Mouse (Mus musculus): ENCODE measurements at regions not wholly inside any gene's neighbourhood (a gene's known extent, or its start where the extent isn't known, plus 50 kb on each side); places are given as distances from the start of the nearest gene placed in this dataset.

- Histone ChIP-seq H3K4me1 (no peaks in the 10 kb centered on the region), H3K36me3 (no peaks in the 10 kb centered on the region), H3K4me3 (no peak overlapping the region), H3K27me3 (no peaks in the 10 kb centered on the region), H3K9me3 (no peaks in the 10 kb centered on the region), H3K9ac (no peak overlapping the region), H3K27ac (no peak overlapping the region), H3K4me2 (no peak overlapping the region)
- 64% methylated on average over 3 of the region's 3 CpGs for WGBS
- no peak for ATAC-seq (ENCODE audit: borderline replicate concordance, extremely low read depth, low FRiP score, low TSS enrichment)
These were observed 2092.3 kb downstream of the 4930444P10Rik start for GRCm38 (mm10) chr1:14000605-14001395.

GRCm38 (mm10) chr1:13998178-13998708 lies 2094.9 kb downstream of the 4930444P10Rik start:
- Histone ChIP-seq H3K9me3 (no peaks in the 10 kb centered on the region), H3K27me3 (no peaks in the 10 kb centered on the region), H3K4me1 (no peaks in the 10 kb centered on the region), H3K27ac (no peak overlapping the region), H3K36me3 (no peaks in the 10 kb centered on the region), H3K4me2 (no peak overlapping the region), H3K4me3 (no peak overlapping the region), H3K9ac (no peak overlapping the region)
- ATAC-seq (ENCODE audit: borderline replicate concordance, extremely low read depth, low FRiP score, low TSS enrichment) = no peak
- 93% methylated on average over 8 of the region's 11 CpGs for WGBS

GRCm38 (mm10) chr1:13993825-13994509 lies 2099.2 kb downstream of the 4930444P10Rik start:
- 88% methylated on average over 9 of the region's 9 CpGs for WGBS
- no peak for ATAC-seq (ENCODE audit: borderline replicate concordance, extremely low read depth, low FRiP score, low TSS enrichment)
- Histone ChIP-seq H3K4me2 (no peak overlapping the region), H3K4me3 (no peak overlapping the region), H3K36me3 (no peaks in the 10 kb centered on the region), H3K9ac (no peak overlapping the region), H3K4me1 (no peaks in the 10 kb centered on the region), H3K27ac (no peak overlapping the region), H3K27me3 (no peaks in the 10 kb centered on the region), H3K9me3 (no peaks in the 10 kb centered on the region)

- no peak for ATAC-seq (ENCODE audit: borderline replicate concordance, extremely low read depth, low FRiP score, low TSS enrichment)
- WGBS = 52% methylated on average over 9 of the region's 9 CpGs
- no peak overlapping the region for H3K27ac ChIP-seq
- H3K27me3 ChIP-seq = no peaks in the 10 kb centered on the region
- H3K4me3 ChIP-seq = no peak overlapping the region
- H3K4me1 ChIP-seq = no peaks in the 10 kb centered on the region
- no peaks in the 10 kb centered on the region for H3K9me3 ChIP-seq
- H3K9ac ChIP-seq = no peak overlapping the region
- H3K4me2 ChIP-seq = no peak overlapping the region
- no peaks in the 10 kb centered on the region for H3K36me3 ChIP-seq
These were observed 2100.1 kb downstream of the 4930444P10Rik start for GRCm38 (mm10) chr1:13992978-13993377.

GRCm38 (mm10) chr1:13989360-13989759 lies 2103.8 kb downstream of the 4930444P10Rik start:
- Histone ChIP-seq H3K9me3 (no peaks in the 10 kb centered on the region), H3K4me3 (no peak overlapping the region), H3K27me3 (no peaks in the 10 kb centered on the region), H3K27ac (no peak overlapping the region), H3K9ac (no peak overlapping the region), H3K36me3 (no peaks in the 10 kb centered on the region), H3K4me2 (no peak overlapping the region), H3K4me1 (no peaks in the 10 kb centered on the region)
- WGBS = 64% methylated on average over 3 of the region's 3 CpGs
- ATAC-seq (ENCODE audit: borderline replicate concordance, extremely low read depth, low FRiP score, low TSS enrichment) = no peak

- no peaks in the 10 kb centered on the region for H3K4me1 ChIP-seq
- H3K27me3 ChIP-seq = no peaks in the 10 kb centered on the region
- H3K4me3 ChIP-seq = no peak overlapping the region
- no peak overlapping the region for H3K9ac ChIP-seq
- H3K4me2 ChIP-seq = no peak overlapping the region
- ATAC-seq (ENCODE audit: borderline replicate concordance, extremely low read depth, low FRiP score, low TSS enrichment) = no peak
- no peak overlapping the region for H3K27ac ChIP-seq
- 72% methylated on average over 2 of the region's 2 CpGs for WGBS
- no peaks in the 10 kb centered on the region for H3K36me3 ChIP-seq
- H3K9me3 ChIP-seq = no peaks in the 10 kb centered on the region
These were observed 2108.3 kb downstream of the 4930444P10Rik start for GRCm38 (mm10) chr1:13984833-13985232.

DNA sequence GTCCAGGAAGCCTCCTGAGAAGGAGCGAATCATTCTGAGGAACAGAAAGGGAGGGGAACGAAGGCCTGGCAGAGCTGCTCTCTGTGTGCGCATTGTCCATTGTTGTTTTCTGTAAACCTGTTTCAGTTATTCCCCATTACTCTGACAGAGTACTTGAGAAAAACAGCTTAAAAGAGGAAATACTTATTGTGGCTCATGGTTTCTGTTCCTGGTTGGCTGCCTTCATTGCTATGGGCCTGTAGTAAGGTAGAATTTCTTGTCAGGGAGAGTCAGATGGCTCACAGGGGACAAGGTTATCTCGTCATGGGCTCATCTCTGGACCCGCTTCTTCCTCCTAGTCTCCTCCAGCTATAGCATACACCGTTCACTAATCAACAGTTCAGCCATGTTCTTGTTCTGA lies 2112.9 kb downstream of the 4930444P10Rik start:
- Histone ChIP-seq H3K9me3 (no peaks in the 10 kb centered on the region), H3K4me3 (no peak overlapping the region), H3K27ac (no peak overlapping the region), H3K4me2 (no peak overlapping the region), H3K27me3 (no peaks in the 10 kb centered on the region), H3K9ac (no peak overlapping the region), H3K4me1 (no peaks in the 10 kb centered on the region), H3K36me3 (no peaks in the 10 kb centered on the region)
- ATAC-seq (ENCODE audit: borderline replicate concordance, extremely low read depth, low FRiP score, low TSS enrichment) = no peak
- WGBS = 79% methylated on average over 6 of the region's 6 CpGs

GRCm38 (mm10) chr1:13978640-13979039 lies 2114.5 kb downstream of the 4930444P10Rik start:
- 73% methylated on average over 3 of the region's 3 CpGs for WGBS
- Histone ChIP-seq H3K4me3 (no peak overlapping the region), H3K27me3 (no peaks in the 10 kb centered on the region), H3K27ac (no peak overlapping the region), H3K36me3 (no peaks in the 10 kb centered on the region), H3K4me2 (no peak overlapping the region), H3K4me1 (no peaks in the 10 kb centered on the region), H3K9ac (no peak overlapping the region), H3K9me3 (no peaks in the 10 kb centered on the region)
- no peak for ATAC-seq (ENCODE audit: borderline replicate concordance, extremely low read depth, low FRiP score, low TSS enrichment)

GRCm38 (mm10) chr1:13977207-13977606 lies 2115.9 kb downstream of the 4930444P10Rik start:
- H3K27me3 ChIP-seq = no peaks in the 10 kb centered on the region
- H3K4me2 ChIP-seq = no peak overlapping the region

GRCm38 (mm10) chr1:13949241-13949640 lies 2143.9 kb downstream of the 4930444P10Rik start:
- Histone ChIP-seq H3K27ac (no peak overlapping the region), H3K36me3 (no peaks in the 10 kb centered on the region), H3K9me3 (no peaks in the 10 kb centered on the region), H3K4me3 (no peak overlapping the region), H3K27me3 (no peaks in the 10 kb centered on the region), H3K9ac (no peak overlapping the region), H3K4me1 (no peaks in the 10 kb centered on the region), H3K4me2 (no peak overlapping the region)
- ATAC-seq (ENCODE audit: borderline replicate concordance, extremely low read depth, low FRiP score, low TSS enrichment) = no peak
- WGBS = 80% methylated on average over 3 of the region's 3 CpGs

More at GRCm38 (mm10) chr1:13977207-13977606, 2115.9 kb downstream of the 4930444P10Rik start:
- 68% methylated on average over 1 of the region's 1 CpGs for WGBS
- no peaks in the 10 kb centered on the region for H3K9me3 ChIP-seq
- H3K4me1 ChIP-seq = no peaks in the 10 kb centered on the region
- no peak for ATAC-seq (ENCODE audit: borderline replicate concordance, extremely low read depth, low FRiP score, low TSS enrichment)
- H3K27ac ChIP-seq = no peak overlapping the region
- H3K4me3 ChIP-seq = no peak overlapping the region
- H3K36me3 ChIP-seq = no peaks in the 10 kb centered on the region
- H3K9ac ChIP-seq = no peak overlapping the region

- no peak overlapping the region for H3K9ac ChIP-seq
- H3K4me2 ChIP-seq = no peak overlapping the region
- no peak for ATAC-seq (ENCODE audit: borderline replicate concordance, extremely low read depth, low FRiP score, low TSS enrichment)
- 88% methylated on average over 3 of the region's 3 CpGs for WGBS
- H3K36me3 ChIP-seq = no peaks in the 10 kb centered on the region
- no peaks in the 10 kb centered on the region for H3K9me3 ChIP-seq
- no peaks in the 10 kb centered on the region for H3K27me3 ChIP-seq
- no peak overlapping the region for H3K4me3 ChIP-seq
- no peak overlapping the region for H3K27ac ChIP-seq
- no peaks in the 10 kb centered on the region for H3K4me1 ChIP-seq
These were observed 2151.8 kb downstream of the 4930444P10Rik start for GRCm38 (mm10) chr1:13941351-13941750.

DNA sequence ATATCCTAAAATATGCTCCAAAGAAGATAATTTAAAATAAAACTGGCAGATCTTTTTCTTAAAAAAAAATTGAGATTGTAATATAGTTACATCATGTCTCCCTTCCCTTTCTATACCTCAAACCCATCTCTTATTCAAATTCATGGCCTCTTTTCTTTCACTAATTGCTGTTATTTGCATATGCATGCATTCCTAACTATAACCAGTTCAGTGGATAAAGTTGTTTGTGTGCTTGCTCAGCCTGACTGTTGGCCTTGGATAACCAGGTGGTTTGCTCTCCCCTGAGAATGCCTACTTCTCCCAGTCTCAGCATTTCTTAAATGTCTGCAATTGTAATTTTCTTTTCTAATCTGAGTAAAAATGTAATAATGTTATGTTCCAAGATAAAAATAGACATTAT lies 2154.8 kb downstream of the 4930444P10Rik start:
- H3K27ac ChIP-seq = no peak overlapping the region
- H3K4me2 ChIP-seq = no peak overlapping the region
- H3K4me3 ChIP-seq = no peak overlapping the region
- no peaks in the 10 kb centered on the region for H3K4me1 ChIP-seq
- no peak overlapping the region for H3K9ac ChIP-seq
- no peak for ATAC-seq (ENCODE audit: borderline replicate concordance, extremely low read depth, low FRiP score, low TSS enrichment)
- H3K27me3 ChIP-seq = no peaks in the 10 kb centered on the region
- no peaks in the 10 kb centered on the region for H3K9me3 ChIP-seq
- H3K36me3 ChIP-seq = no peaks in the 10 kb centered on the region
